Mouse (Mus musculus): ENCODE results near the gene Ms4a7. TPM values are rescaled to one million over a fixed set of nuclear protein-coding genes. Genes with fewer than 3 reads are reported as not detected.

Ms4a7 gene
- polyA plus RNA-seq, 1 experiment from 2014 or later, result 2.9 TPM

Other genes starting within 250 kb of the Ms4a7 start
- not detected in 2 replicates for gene 1700017D01Rik, start 205.3 kb downstream of the Ms4a7 start, polyA plus RNA-seq (2016; fragmentation: Nextera tagmentation; extraction: Ambion mirVana)
- not detected in 2 replicates for gene 1700025F22Rik, start 170.8 kb downstream of the Ms4a7 start, polyA plus RNA-seq (2016; fragmentation: Nextera tagmentation; extraction: Ambion mirVana)
- gene Ms4a13, start 139.4 kb downstream of the Ms4a7 start, polyA plus RNA-seq (2016; fragmentation: Nextera tagmentation; extraction: Ambion mirVana), result not detected in 2 replicates
- gene Ms4a12, start 103.7 kb downstream of the Ms4a7 start, polyA plus RNA-seq (2016; fragmentation: Nextera tagmentation; extraction: Ambion mirVana), result not detected in 2 replicates
- gene Ms4a1, start 69.9 kb downstream of the Ms4a7 start, polyA plus RNA-seq (2016; fragmentation: Nextera tagmentation; extraction: Ambion mirVana), result 0.05 TPM in 1 of 2 replicates, not detected in the other
- not detected in 2 replicates for gene Ms4a5, start 52.3 kb downstream of the Ms4a7 start, polyA plus RNA-seq (2016; fragmentation: Nextera tagmentation; extraction: Ambion mirVana)
- gene Ms4a14, start 21.7 kb downstream of the Ms4a7 start, polyA plus RNA-seq (2016; fragmentation: Nextera tagmentation; extraction: Ambion mirVana), result 0.05 TPM in 1 of 2 replicates, not detected in the other
- gene Ms4a4a, start 39.4 kb upstream of the Ms4a7 start, polyA plus RNA-seq (2016; fragmentation: Nextera tagmentation; extraction: Ambion mirVana), result 2.1 and 3.0 TPM in 2 replicates
- gene Ms4a4c, start 68.6 kb upstream of the Ms4a7 start, polyA plus RNA-seq (2016; fragmentation: Nextera tagmentation; extraction: Ambion mirVana), result 0.43 and 0.57 TPM in 2 replicates
- not detected in 2 replicates for gene Ms4a4b, start 107.4 kb upstream of the Ms4a7 start, polyA plus RNA-seq (2016; fragmentation: Nextera tagmentation; extraction: Ambion mirVana)
- 2.4 and 3.7 TPM in 2 replicates for gene Ms4a6c, start 133.2 kb upstream of the Ms4a7 start, polyA plus RNA-seq (2016; fragmentation: Nextera tagmentation; extraction: Ambion mirVana)
- gene Gm8369, start 149.8 kb upstream of the Ms4a7 start, polyA plus RNA-seq (2016; fragmentation: Nextera tagmentation; extraction: Ambion mirVana), result not detected in 2 replicates
- gene Ms4a6b, start 180.4 kb upstream of the Ms4a7 start, polyA plus RNA-seq (2016; fragmentation: Nextera tagmentation; extraction: Ambion mirVana), result 1.8 and 3.1 TPM in 2 replicates
- gene Ms4a4d, start 200.7 kb upstream of the Ms4a7 start, polyA plus RNA-seq (2016; fragmentation: Nextera tagmentation; extraction: Ambion mirVana), result 0.98 and 1.6 TPM in 2 replicates

Data from embryonic facial prominence, embryonic 12.5 days (tissue).